Mouse (Mus musculus): ENCODE measurements around the gene Adk. TPM values are rescaled to one million over a fixed set of nuclear protein-coding genes. Genes with fewer than 3 reads are reported as not detected.
A peak's percentile ranks its signal among the peaks of the same experiment; 100 is the strongest.

Adk gene
- total and polyA plus RNA-seq, 3 experiments, result 69.0 to 479 (median 102) TPM

- Histone ChIP-seq H3K4me1 (ENCODE audit: control insufficient read depth in 1 of 2, insufficient read depth in 2 of 2, low read length in 2 of 2) (no peaks in the 10 kb centered on the region), H3K4me3 (ENCODE audit: control insufficient read depth in 1 of 2, insufficient read depth in 1 of 2, low read depth in 2 of 2, low read length in 2 of 2) (no peak overlapping the region), H3K9me3 (replicated peaks; ENCODE audit: insufficient read depth, low read length) (no peaks in the 10 kb centered on the region), H3K9ac (ENCODE audit: control insufficient read depth, low read depth, low read length, poor library complexity, severe bottlenecking) (no peak overlapping the region), H3K27ac (ENCODE audit: control insufficient read depth, low read depth, low read length) (no peak overlapping the region), H3K27me3 (ENCODE audit: control insufficient read depth in 1 of 2, insufficient read depth in 2 of 2, low read length in 2 of 2) (no peaks in the 10 kb centered on the region), H3K79me2 (ENCODE audit: control insufficient read depth, insufficient read depth, low read length, poor library complexity) (no peaks in the 10 kb centered on the region), H3K36me3 (ENCODE audit: control insufficient read depth in 1 of 2, insufficient read depth in 2 of 2, low read length in 2 of 2) (no peaks in the 10 kb centered on the region; a peak in 1 of 4 replicates)
- DNase-seq (ENCODE audit: low read depth, low spot score), result peak; percentile 86
- no peak for TF ChIP-seq MYC (IDR thresholded peaks at IDR 0.05; ENCODE audit: low read depth, low read length)
- no peak for TF ChIP-seq CHD2 (IDR thresholded peaks at IDR 0.05; ENCODE audit: low read length)
- TF ChIP-seq RAD21 (IDR thresholded peaks at IDR 0.05; ENCODE audit: low read depth, low read length), result peak; percentile 97
- peak; percentile 91 for TF ChIP-seq SMC3 (IDR thresholded peaks at IDR 0.05; ENCODE audit: low read depth, low read length)
- no peak for TF ChIP-seq ZMIZ1 (IDR thresholded peaks at IDR 0.05; ENCODE audit: low read depth, low read length)
- no peak for TF ChIP-seq E2F4 (IDR thresholded peaks at IDR 0.05; ENCODE audit: borderline replicate concordance, low read depth, low read length)
- no peak for TF ChIP-seq POLR2A (IDR thresholded peaks at IDR 0.05; ENCODE audit: control insufficient read depth in 1 of 2, insufficient read depth in 1 of 2, low read depth in 1 of 2, low read length in 2 of 2, poor library complexity in 1 of 2)
- TF ChIP-seq CTCF (IDR thresholded peaks at IDR 0.05 in 2 of 3, conservative IDR thresholded peaks at IDR 0.05 in 1 of 3; ENCODE audit: control insufficient read depth in 1 of 3, insufficient read depth in 1 of 3, low read depth in 2 of 3, low read length in 3 of 3, poor library complexity in 1 of 3, severe bottlenecking in 1 of 3), result peak; percentile 51 to 93 (median 85)
- TF ChIP-seq ZC3H11A (IDR thresholded peaks at IDR 0.05; ENCODE audit: low read depth, low read length), result peak; percentile 87
- TF ChIP-seq KAT2A (conservative IDR thresholded peaks at IDR 0.05; ENCODE audit: low read depth, low read length), result no peak
- no peak for TF ChIP-seq MEF2A (IDR thresholded peaks at IDR 0.05; ENCODE audit: extremely low read depth, insufficient replicate concordance, low read depth, low read length, poor library complexity, severe bottlenecking)
- no peak for TF ChIP-seq USF1 (IDR thresholded peaks at IDR 0.05; ENCODE audit: low read depth, low read length)
- TF ChIP-seq RCOR1 (IDR thresholded peaks at IDR 0.05; ENCODE audit: low read depth, low read length), result no peak
- TF ChIP-seq ETS1 (IDR thresholded peaks at IDR 0.05; ENCODE audit: low read depth, low read length), result no peak
- TF ChIP-seq GABPA (IDR thresholded peaks at IDR 0.05; ENCODE audit: low read depth, low read length), result no peak
- no peak for TF ChIP-seq BHLHE40 (IDR thresholded peaks at IDR 0.05; ENCODE audit: borderline replicate concordance, low read depth, low read length)
- no peak for TF ChIP-seq SIN3A (IDR thresholded peaks at IDR 0.05; ENCODE audit: low read length)
- TF ChIP-seq ZKSCAN1 (IDR thresholded peaks at IDR 0.05; ENCODE audit: low read depth, low read length), result no peak
Measured at GRCm38 (mm10) chr14:21136906-21137305, 84.5 kb downstream of the Adk start.

- no peak for TF ChIP-seq BHLHE40 (IDR thresholded peaks at IDR 0.05; ENCODE audit: borderline replicate concordance, low read depth, low read length)
- no peak for TF ChIP-seq EP300 (IDR thresholded peaks at IDR 0.05; ENCODE audit: low read depth in 1 of 2, low read length in 2 of 2)
- no peak for TF ChIP-seq ELF1 (IDR thresholded peaks at IDR 0.05; ENCODE audit: low read depth, low read length)
- no peak for TF ChIP-seq MEF2A (IDR thresholded peaks at IDR 0.05; ENCODE audit: extremely low read depth, insufficient replicate concordance, low read depth, low read length, poor library complexity, severe bottlenecking)
- no peak for TF ChIP-seq USF1 (IDR thresholded peaks at IDR 0.05; ENCODE audit: low read depth, low read length)
- no peak for TF ChIP-seq E2F4 (IDR thresholded peaks at IDR 0.05; ENCODE audit: borderline replicate concordance, low read depth, low read length)
- Histone ChIP-seq H3K27ac (ENCODE audit: control insufficient read depth, low read depth, low read length) (no peak overlapping the region), H3K27me3 (ENCODE audit: control insufficient read depth in 1 of 2, insufficient read depth in 2 of 2, low read length in 2 of 2) (no peaks in the 10 kb centered on the region), H3K9me3 (replicated peaks; ENCODE audit: insufficient read depth, low read length) (no peaks in the 10 kb centered on the region), H3K9ac (ENCODE audit: control insufficient read depth, low read depth, low read length, poor library complexity, severe bottlenecking) (no peak overlapping the region), H3K79me2 (ENCODE audit: control insufficient read depth, insufficient read depth, low read length, poor library complexity) (no peaks in the 10 kb centered on the region), H3K4me1 (ENCODE audit: control insufficient read depth in 1 of 2, insufficient read depth in 2 of 2, low read length in 2 of 2) (no peaks in the 10 kb centered on the region; a peak in 1 of 4 replicates), H3K4me3 (ENCODE audit: control insufficient read depth in 1 of 2, insufficient read depth in 1 of 2, low read depth in 2 of 2, low read length in 2 of 2) (no peak overlapping the region), H3K36me3 (ENCODE audit: control insufficient read depth in 1 of 2, insufficient read depth in 2 of 2, low read length in 2 of 2) (no peaks in the 10 kb centered on the region; a peak in 1 of 4 replicates)
- DNase-seq (ENCODE audit: low read depth, low spot score), result no peak
Measured at GRCm38 (mm10) chr14:21142603-21143002, 90.2 kb downstream of the Adk start.
